Mouse (Mus musculus): Measurements from ENCODE around the gene Aco2.

Aco2 gene

GRCm38 (mm10) chr15:81951159-81951558 is 79.0 kb downstream of the Aco2 start:
- no peak for DNase-seq

- no peak for DNase-seq
These were observed 80.2 kb downstream of the Aco2 start for GRCm38 (mm10) chr15:81952310-81952709.

DNA sequence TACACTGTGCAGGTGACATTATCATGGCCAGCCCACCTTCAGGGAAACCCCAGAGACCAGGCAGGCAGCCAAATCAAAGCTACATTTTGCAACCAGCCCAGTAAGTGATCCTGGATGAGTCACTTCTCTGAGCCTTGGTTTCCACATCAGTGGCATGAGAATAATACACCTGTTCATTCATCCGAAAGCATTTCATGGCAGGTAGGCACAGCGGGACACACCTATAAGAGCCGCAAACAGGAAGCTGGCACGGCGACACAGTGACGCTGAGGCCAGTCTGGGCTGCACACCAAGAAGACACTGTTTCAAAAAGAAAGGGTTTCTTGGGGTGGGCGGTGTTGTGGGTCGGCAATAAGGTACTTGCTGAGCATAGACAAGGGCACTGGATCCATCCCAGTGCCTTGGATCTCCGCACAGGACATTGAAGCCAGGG is 82.1 kb downstream of the Aco2 start:
- DNase-seq: peak; percentile 38

GRCm38 (mm10) chr15:81954716-81955115 is 82.6 kb downstream of the Aco2 start:
- no peak for DNase-seq

DNA sequence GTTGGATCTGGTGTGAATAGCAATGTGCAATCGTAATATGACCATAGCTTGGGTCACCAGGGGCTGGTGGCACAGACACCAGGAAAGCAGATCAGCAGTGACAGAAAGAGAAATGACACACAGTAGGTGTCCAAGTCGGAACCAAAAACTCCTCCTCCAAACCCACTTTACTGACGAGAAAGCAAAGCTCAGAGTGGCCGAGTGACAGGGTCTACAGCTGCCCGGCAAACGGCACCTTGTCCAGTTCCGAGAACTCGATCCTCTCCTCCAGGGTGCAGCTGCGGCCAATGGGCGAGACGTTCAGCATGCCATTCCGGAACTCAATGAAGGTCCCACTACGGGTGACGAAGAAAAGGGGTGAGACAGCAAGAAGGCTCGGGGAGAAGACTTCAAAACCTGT is 83.3 kb downstream of the Aco2 start:
- DNase-seq: no peak

- DNase-seq: peak; percentile 52
These were observed 84.3 kb downstream of the Aco2 start for GRCm38 (mm10) chr15:81956457-81956856.

DNA sequence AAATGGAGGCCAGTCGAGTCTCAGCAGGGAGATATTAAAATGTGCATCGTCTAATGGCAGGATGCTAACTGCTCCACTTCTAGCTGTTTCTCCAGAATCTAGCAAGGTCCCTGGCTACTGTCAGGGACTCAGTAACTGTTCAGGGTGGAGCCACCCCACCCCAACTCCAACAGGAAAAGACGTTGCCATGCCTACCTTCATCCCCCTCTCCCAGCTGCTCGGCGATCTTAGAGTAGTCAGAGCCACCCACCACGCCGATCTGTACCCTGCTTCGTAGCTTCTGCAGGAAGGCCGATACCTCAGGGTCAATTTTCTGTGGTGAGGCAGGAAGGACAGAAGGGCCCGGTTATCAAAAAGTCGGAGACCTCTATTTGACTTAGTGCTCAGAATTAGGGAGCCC is 85.5 kb downstream of the Aco2 start:
- no peak for DNase-seq

GRCm38 (mm10) chr15:81958906-81959305 is 86.8 kb downstream of the Aco2 start:
- no peak for DNase-seq

GRCm38 (mm10) chr15:81960171-81961077 is 88.3 kb downstream of the Aco2 start, which contains the start of gene Pmm1:
Gene Pmm1 (minus strand): TSS chr15:81960930.
- peak; percentile 100 for DNase-seq

DNA sequence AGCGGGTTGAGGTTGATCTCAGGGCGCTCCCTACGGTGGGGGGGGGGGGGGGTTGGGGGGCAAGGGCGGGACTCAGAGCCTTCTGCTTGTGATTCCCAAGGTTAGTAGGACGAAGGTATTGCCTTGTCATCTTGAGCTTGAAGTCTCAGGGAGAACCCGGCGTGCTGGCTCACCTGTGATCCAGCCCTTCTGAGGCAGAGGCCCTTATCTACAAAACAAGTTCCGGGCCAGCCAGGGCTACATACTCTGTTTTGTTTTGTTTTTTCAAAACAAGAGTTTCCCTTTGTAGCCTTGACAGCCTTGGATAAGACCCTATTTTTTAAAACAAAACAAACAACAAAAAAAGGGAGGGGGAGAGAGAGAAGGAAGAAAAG is 89.0 kb downstream of the Aco2 start:
- DNase-seq: no peak

DNA sequence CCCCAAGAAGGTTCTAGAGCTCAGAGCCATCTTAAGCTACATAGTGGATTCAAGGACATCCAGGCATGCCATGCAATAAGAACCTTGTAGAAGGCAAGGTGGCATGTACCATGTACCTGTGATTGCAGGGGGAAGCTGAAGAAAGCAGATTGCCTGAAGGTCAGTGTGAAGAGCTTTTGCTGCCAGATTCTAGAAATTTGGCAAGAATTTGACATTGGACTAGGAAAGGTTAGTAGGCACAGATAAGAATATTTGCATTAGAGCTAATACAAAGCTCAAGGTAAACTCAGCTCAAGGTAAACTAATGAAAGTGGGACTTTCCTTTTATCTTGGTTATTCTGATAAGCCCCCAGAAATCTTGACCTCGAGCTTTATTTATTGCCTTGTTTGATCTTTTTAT is 92.2 kb downstream of the Aco2 start:
- DNase-seq: no peak

Data from lung, postnatal 36 days (tissue).